Mouse (Mus musculus): ENCODE results near the gene Pgam2.

DNA sequence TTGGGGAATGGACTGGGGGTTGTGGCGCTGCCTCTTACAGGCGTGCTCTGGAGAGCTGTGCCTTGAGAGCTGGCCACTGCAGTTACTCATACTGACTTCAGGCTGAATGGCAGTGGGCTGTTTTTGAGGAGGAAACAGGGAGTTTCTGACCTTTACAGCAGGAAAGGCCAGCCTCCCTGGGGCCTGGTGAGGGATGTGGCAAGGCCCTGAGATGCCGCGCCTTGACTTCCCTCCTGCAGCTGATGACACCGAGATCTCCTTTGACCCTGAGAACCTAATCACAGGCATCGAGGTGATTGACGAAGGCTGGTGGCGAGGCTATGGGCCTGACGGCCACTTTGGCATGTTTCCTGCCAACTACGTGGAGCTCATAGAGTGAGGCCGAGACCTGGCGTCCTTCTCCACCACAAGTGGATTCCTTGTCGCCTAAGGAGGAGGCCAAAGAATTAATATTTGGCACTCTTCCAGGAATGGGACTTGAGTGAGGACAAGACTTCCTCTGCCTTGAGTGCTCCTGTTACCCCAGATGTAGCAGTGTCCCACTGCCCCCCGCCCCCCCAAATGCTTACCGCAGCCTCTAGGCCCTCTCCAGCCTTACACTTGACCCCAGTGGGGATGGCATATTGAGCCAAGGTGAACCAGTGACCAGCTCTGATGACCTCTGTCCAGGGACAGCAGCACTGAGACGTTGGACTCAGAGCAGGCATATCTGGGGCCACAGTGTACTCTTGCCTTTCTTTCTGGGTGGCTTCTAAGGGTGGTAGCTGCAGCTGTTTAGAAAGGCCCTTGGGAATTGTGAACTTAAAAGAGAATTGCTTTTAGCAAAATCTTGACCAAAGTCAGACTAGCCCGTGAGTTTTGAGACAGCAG is 3.7 kb downstream of the Pgam2 start:
- TF ChIP-seq GATA1 (IDR thresholded peaks at IDR 0.05; ENCODE audit: borderline replicate concordance, low read length) = no peak
- no peak for TF ChIP-seq FLI1 (IDR thresholded peaks at IDR 0.05; ENCODE audit: low read length)
